Mouse (Mus musculus) fat pad, adult 2 months (tissue): ENCODE measurements around the gene Slc5a6.

Source experiments
- DNase-seq: peaks from one replicate; pipeline ENCODE4 v3.0.0-alpha.2; 2011; ENCODE audit warnings: low read depth, low spot score; ENCODE audit errors: extremely low read depth

The Slc5a6 gene

DNA sequence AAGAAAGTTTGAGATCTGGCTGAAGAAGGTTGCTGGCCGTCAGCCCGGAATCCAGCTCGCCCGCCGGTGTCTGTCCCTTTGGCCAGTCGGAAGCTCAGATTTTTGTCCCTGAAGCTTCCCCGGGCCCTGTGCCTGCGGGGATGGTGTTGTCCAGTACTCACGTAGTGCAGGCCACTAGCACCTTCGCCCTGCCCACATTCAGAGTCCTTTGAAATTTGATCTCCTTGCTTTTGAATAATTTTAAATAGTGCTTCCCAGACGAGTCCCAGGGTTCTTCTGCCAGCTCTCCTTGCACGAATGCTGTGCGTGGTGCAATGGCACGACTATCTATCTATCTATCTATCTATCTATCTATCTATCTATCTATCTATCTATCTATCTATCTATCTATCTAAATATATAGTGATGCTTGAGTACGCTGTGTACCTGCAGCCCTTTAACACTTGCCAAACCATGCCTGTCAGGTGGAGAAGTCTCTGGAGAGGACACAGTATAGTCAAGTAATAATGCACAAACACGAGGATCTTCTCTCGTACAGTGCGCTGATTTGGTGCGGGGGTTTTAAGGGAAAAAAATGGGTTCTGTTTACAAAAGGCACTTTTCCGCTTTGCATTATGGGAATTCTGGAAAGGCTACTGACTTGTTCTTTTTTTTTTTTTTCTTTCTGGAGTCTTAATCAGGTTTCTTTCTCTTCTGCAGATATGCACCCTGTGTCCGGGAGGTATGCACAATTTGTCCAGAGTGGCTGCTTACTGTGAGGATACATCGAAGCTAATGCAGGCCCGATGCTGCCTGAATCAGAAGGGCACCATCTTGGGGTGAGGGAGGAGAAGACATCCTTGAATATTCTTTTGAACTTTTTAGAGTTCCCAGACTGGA, at the start of gene Slc5a6:
Slc5a6 (minus strand) TSS at position 162 of the 879 bp plus-strand sequence.
- DNase-seq: no peak

DNA sequence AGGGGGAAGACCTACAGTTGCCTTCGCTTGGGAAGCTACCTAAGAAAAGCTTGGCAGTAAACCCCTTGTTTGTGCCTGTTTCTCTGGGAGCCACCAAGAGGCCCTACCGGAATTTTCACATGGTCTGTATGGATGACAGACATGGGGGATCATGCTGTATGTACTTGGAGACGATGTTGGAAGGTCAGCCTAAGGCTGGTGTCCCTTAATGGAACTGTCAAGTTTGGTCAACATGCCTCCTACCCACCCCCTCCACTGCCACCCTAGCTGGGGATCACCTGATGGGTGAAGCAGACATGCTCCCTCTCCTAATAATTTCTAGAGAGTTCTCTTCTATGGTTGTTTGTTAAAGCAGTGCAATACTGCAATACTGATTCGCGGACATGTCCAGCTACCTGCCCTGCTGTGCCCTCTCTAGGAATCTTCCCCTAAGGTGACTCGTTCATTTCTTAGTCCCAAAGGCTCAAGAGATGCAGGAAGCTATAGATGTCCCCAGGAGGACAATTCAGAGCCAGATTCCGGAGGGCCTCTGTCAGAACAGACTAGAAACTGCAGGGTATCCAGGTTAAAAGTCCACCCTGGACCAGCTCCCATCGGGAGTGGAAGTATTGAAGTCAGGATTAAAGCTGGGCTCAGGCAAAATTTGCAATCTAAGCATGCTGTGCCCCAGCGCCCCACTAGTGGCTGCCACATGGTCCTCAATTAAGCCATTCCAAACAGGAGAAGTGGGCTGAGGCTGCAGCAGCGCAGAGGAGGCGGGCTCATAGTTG, 47.2 kb upstream of the Slc5a6 start:
- no peak for DNase-seq

DNA sequence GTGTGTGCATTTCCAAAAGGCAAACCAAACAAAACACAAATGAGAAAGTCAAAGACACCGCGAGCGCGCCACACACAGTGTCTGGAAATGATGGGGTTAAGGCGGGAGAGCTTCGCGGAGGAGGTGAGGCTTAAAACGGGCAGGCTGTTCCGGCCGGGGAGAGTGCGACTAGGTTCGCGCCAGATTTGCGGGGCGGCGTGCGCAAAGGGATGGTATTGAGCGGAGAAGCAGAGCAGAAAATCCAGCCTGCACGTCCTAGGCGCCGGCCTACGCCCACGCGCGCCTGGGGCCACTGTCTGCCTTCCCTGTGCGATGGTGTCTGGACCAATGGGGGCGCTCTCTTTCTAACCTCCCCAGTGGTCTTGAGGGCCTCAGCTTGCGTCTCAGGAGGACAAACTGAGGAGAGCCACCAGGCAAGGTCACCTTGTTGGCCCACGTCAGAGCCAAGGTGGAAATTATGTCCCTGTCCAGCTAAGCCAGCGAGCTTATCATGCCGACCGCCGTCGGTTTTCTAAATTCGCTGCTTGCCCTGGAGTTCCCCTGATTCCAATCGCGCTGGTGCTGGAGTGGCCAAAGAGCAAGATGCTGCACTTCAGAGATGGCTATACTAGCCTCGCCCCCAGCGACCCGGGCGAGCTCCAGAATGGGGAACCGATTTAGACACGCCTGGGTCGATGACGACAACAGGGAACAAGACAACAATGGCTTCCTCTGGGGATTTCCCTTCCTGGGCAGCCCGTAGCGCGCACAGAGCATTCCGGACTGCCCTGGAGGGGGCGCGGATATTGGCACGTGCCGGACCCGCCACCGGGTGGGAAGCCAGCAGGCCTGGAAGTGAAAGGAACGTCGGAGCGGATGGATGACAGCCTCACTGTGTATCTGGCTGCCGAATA, 46.3 kb upstream of the Slc5a6 start:
- DNase-seq: no peak

- DNase-seq: no peak
Observed at GRCm38 (mm10) chr5:31094100-31094798, 45.5 kb upstream of the Slc5a6 start.

GRCm38 (mm10) chr5:31093151-31094041, 44.7 kb upstream of the Slc5a6 start:
- DNase-seq: no peak

DNA sequence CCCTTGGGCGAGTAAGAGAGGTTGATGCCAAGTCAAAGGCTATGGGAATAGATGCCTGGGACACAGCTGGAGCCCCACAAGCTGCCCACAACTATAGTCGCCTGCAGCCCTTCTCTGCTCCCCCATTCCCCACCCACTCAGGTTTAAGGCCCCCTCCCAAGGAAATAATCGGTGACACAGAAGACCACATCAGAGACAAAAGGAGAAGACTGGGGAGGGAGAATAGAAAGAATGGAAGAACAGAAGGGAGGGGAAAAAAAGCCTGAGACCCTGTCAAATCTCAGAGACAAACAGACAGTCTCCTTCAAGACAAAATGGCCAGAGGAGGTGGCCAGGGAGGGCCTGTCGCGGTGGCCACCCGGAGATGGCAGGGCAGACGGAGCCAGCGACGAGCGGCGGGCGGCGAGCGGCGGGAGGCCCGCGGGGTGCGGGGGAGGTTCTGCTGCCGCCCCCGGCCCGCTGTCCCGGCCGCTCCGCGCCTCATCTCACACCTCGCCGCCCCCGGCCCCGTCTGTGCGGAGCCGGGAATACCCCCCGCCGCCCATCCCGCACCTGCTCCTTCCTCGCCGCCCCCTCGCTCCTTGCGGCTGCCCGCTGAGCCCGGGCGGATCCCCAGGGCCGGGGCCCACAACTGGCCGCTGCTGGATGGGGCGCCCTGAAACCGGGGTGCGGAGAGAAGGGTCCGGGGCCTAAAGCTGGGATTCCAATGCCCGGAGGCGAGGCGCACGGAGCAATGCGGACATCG, 43.7 kb upstream of the Slc5a6 start:
- no peak for DNase-seq

DNA sequence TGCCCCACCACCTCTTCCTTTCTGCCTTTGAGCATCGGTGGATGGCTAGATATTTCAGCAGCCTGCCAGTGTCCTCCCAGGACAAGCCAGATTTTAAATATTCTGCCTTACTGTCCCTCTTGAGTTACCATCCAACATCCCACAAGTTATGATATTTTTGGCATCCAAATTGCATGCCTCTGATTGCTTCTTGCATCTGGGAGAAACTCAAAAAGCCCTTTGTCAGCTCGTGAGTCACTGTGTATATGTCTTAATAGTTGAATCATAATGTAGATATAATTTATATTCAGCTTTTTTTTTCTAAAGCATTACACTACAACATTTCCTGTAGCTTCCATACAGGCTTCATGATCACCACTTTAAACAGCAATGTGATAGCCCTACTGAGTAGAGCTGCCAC, 38.4 kb upstream of the Slc5a6 start:
- DNase-seq: no peak

GRCm38 (mm10) chr5:31086606-31087005, 37.9 kb upstream of the Slc5a6 start:
- no peak for DNase-seq

GRCm38 (mm10) chr5:31083949-31084348, 35.2 kb upstream of the Slc5a6 start:
- no peak for DNase-seq

GRCm38 (mm10) chr5:31082935-31083625, 34.4 kb upstream of the Slc5a6 start:
- DNase-seq: no peak

GRCm38 (mm10) chr5:31082355-31082754, 33.6 kb upstream of the Slc5a6 start:
- DNase-seq: no peak

DNA sequence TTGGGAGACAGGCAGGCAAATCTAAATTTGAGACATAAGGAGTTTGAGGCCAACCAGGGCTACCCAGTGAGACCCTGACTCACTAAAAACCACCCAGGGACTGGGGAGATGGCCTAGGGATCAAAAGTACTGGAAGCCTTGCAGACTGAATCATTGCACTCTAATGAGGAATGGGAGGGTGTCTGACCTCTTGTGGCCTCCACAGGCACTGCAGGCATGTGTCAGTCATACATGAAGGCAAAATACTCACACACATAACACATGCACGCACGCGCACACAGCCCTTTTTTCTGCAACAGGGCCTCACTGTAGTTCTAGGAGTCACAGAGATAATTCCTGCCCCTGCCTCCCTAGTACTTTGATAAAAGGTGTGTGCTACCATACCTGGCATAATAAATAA, 32.7 kb upstream of the Slc5a6 start:
- DNase-seq: no peak

DNA sequence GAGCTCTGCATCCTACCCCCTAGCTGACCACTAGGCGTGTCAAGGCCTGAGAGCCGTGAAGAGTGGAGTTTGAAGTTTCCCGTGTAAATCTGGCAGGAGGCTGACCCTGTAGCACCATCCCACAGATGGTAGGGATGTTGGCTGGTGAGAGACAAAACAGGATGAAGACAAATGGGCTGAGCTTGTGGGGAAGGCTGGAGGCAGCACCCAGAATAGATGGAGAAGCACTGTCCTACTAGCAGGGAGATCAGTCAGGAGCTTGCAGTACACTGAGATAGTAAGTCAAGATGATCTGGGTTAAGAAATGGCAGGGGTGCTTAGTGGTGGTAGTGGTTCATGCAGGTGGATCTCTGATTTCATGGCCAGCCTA, 32.1 kb upstream of the Slc5a6 start:
- DNase-seq: no peak

GRCm38 (mm10) chr5:31080059-31080794, 31.5 kb upstream of the Slc5a6 start:
- no peak for DNase-seq

DNA sequence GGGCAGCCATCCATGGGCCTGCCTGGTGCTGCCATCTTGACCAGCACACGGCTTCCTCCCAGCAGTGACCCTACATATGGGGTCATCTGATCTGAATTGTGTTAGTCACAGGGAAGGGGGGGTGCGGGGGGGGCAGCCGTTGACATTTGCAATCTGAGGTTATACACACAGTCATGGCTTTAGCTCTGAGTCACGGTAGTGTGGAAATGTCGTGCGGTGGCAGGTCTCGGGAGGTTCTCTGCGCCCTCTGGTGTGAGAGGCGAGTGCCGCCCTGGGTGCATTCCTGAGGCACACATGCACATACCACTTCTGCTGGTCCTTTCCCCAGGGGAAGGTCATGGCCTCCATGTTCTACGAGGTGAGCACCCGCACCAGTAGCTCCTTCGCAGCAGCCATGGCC, 27.6 kb upstream of the Slc5a6 start:
- no peak for DNase-seq

DNA sequence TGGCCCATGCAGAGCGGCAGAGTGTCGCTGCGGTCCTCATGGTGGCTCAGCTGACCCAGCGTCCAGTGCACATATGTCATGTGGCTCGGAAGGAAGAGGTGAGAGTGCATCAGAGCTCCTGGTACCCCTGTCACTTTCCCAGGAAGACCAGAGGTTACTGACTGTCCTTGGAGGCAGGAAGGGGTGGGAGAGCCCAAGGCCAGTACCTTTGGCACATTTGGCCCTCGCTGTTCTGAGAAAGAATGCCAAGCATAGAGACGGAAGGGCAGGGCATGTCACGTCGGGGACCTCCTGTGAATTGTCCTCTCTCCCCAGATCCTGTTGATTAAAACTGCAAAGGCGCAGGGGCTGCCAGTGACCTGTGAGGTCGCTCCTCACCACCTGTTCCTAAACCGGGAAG, 24.5 kb upstream of the Slc5a6 start:
- no peak for DNase-seq

- DNase-seq: no peak
Observed at GRCm38 (mm10) chr5:31071821-31072220, 23.1 kb upstream of the Slc5a6 start.

- DNase-seq: no peak
Observed at GRCm38 (mm10) chr5:31071059-31071458, 22.3 kb upstream of the Slc5a6 start.
